Mouse (Mus musculus): ENCODE results near the gene Pigyl.

DNA sequence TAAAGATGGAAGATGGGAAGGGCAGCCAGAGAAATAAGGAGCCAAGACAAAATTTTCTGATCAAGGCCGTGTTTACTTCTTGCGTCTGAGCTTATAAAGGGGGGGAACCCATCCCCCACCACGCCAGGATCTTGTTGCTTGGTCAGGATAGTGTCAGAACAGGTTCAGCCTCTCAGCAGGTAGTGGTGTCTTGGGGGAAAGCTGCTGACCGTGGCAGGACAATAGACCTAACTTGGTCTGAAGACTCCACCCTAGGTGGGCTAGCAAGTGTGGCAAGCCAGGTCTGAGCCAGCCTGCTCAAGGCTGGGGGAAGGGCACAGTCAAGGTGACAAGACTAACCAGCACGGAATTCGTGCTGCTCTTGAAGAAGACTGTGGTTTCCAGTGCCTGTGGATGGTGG, 4.7 kb downstream of the Pigyl start:
- TF ChIP-seq CTCF (IDR thresholded peaks at IDR 0.05; ENCODE audit: low read depth) = no peak
- no peak for TF ChIP-seq EP300 (IDR thresholded peaks at IDR 0.05; ENCODE audit: low read depth)

All from heart, postnatal 0 days (tissue).